Mouse (Mus musculus) embryonic facial prominence, embryonic 10.5 days (tissue): ENCODE data around the gene Olfr685. TPM values are rescaled to one million over a fixed set of nuclear protein-coding genes. Genes with fewer than 3 reads are reported as not detected.

Experiments used
- polyA plus RNA-seq: library from polyadenylated mRNA; unstranded; fragments of >200 nt; fragmentation: Nextera tagmentation; extraction: Ambion mirVana; gene quantifications from 2 replicates; pipeline ENCODE4 v1.2.1, GENCODE M21; 2016

The Olfr685 gene
- polyA plus RNA-seq, 1 experiment from 2014 or later = not detected

Other genes starting within 250 kb of the Olfr685 start
- not detected in 2 replicates for gene Olfr670, start 223.4 kb downstream of the Olfr685 start, polyA plus RNA-seq
- not detected in 2 replicates for gene Olfr671, start 206.9 kb downstream of the Olfr685 start, polyA plus RNA-seq
- not detected in 2 replicates for gene Olfr672, start 184.0 kb downstream of the Olfr685 start, polyA plus RNA-seq
- gene Olfr675, start 157.6 kb downstream of the Olfr685 start, polyA plus RNA-seq = not detected in 2 replicates
- not detected in 2 replicates for gene Olfr676, start 153.3 kb downstream of the Olfr685 start, polyA plus RNA-seq
- not detected in 2 replicates for gene Olfr677, start 134.6 kb downstream of the Olfr685 start, polyA plus RNA-seq
- not detected in 2 replicates for gene Olfr678, start 121.5 kb downstream of the Olfr685 start, polyA plus RNA-seq
- 0.05 TPM in 1 of 2 replicates, not detected in the other for gene Olfr679, start 104.8 kb downstream of the Olfr685 start, polyA plus RNA-seq
- gene Olfr680-ps1, start 93.2 kb downstream of the Olfr685 start, polyA plus RNA-seq = not detected in 2 replicates
- gene Olfr681, start 69.2 kb downstream of the Olfr685 start, polyA plus RNA-seq = not detected in 2 replicates
- gene Olfr683, start 39.0 kb downstream of the Olfr685 start, polyA plus RNA-seq = not detected in 2 replicates
- not detected in 2 replicates for gene Olfr684, start 22.4 kb downstream of the Olfr685 start, polyA plus RNA-seq
- gene Olfr686, start 21.5 kb upstream of the Olfr685 start, polyA plus RNA-seq = not detected in 2 replicates
- not detected in 2 replicates for gene Olfr688, start 102.1 kb upstream of the Olfr685 start, polyA plus RNA-seq
- gene Olfr689, start 125.2 kb upstream of the Olfr685 start, polyA plus RNA-seq = not detected in 2 replicates
- gene Olfr690, start 148.1 kb upstream of the Olfr685 start, polyA plus RNA-seq = not detected in 2 replicates
- not detected in 2 replicates for gene Olfr691, start 156.3 kb upstream of the Olfr685 start, polyA plus RNA-seq
- gene Olfr692, start 182.2 kb upstream of the Olfr685 start, polyA plus RNA-seq = not detected in 2 replicates
- gene Gm5901, start 189.0 kb upstream of the Olfr685 start, polyA plus RNA-seq = not detected in 2 replicates
- 44.0 and 44.8 TPM in 2 replicates for gene Fam160a2, start 214.0 kb upstream of the Olfr685 start, polyA plus RNA-seq
- 0.12 TPM in 1 of 2 replicates, not detected in the other for gene Cnga4, start 218.6 kb upstream of the Olfr685 start, polyA plus RNA-seq
- 0.47 and 0.87 TPM in 2 replicates for gene Cckbr, start 239.7 kb upstream of the Olfr685 start, polyA plus RNA-seq